ENCODE assay signal across 25 mouse cellular contexts in genomic region chr2:141886694-141887474, GRCm38 (mm10).
DNase-seq lines count a peak whose midpoint lies in the region; ATAC-seq lines count a peak whose summit lies in the region.
"Had no signal": no experiment of that assay in that cellular context is flagged by ENCODE, and none has a peak within 500 bp of the region (broad histone marks: within the 10 kb centered on the region; RNA-seq: fewer than 3 reads in every experiment).

No protein-coding gene starts in this region.

- H3K36me3 ChIP-seq in kidney, embryonic 15.5 days = no peaks in the 10 kb centered on the region
- H3K36me3 ChIP-seq in midbrain, embryonic 12.5 days = no peaks in the 10 kb centered on the region
- H3K36me3 ChIP-seq in midbrain, embryonic 15.5 days (replicated peaks) = no peaks in the 10 kb centered on the region
- no peaks in the 10 kb centered on the region for H3K36me3 ChIP-seq in embryonic facial prominence, embryonic 14.5 days (ENCODE audit: control insufficient read depth, insufficient read depth, low read length)
- H3K36me3 ChIP-seq: embryonic facial prominence, embryonic 15.5 days; heart, embryonic 12.5 days; hindbrain, embryonic 10.5 days; limb, embryonic 15.5 days; neural tube, embryonic 13.5 days had no signal

- no peak for DNase-seq in kidney, adult 11 months
- peak; percentile 52 for DNase-seq in embryonic facial prominence, embryonic 14.5 days (ENCODE audit: low spot score)
- DNase-seq in adrenal gland, adult 2 months = no peak
- DNase-seq in thymus, postnatal 36 days = no peak
- DNase-seq: adrenal gland, postnatal 25 days; cerebellum, adult 9-10 months; gastrocnemius, postnatal 10 days; heart, adult 18-20 months; heart, postnatal 10 days; midbrain, embryonic 14.5 days; thymus, adult 18-20 months; thymus, postnatal 4 days had no signal

- no peaks in the 10 kb centered on the region for H3K27me3 ChIP-seq in kidney, embryonic 15.5 days
- H3K27me3 ChIP-seq in midbrain, embryonic 12.5 days = no peaks in the 10 kb centered on the region
- no peaks in the 10 kb centered on the region for H3K27me3 ChIP-seq in midbrain, embryonic 15.5 days (replicated peaks)
- H3K27me3 ChIP-seq in embryonic facial prominence, embryonic 14.5 days (replicated peaks; ENCODE audit: control insufficient read depth, insufficient read depth, low read length) = no peaks in the 10 kb centered on the region
- H3K27me3 ChIP-seq: embryonic facial prominence, embryonic 15.5 days; heart, embryonic 12.5 days; limb, embryonic 15.5 days; neural tube, embryonic 13.5 days had no signal

- H3K4me2 ChIP-seq in kidney, embryonic 15.5 days = no peak overlapping the region
- H3K4me2 ChIP-seq in midbrain, embryonic 12.5 days (replicated peaks) = no peak overlapping the region
- H3K4me2 ChIP-seq in midbrain, embryonic 15.5 days = no peak overlapping the region
- H3K4me2 ChIP-seq in embryonic facial prominence, embryonic 14.5 days (ENCODE audit: low read depth, low read length) = no peak overlapping the region
- H3K4me2 ChIP-seq: embryonic facial prominence, embryonic 15.5 days; heart, embryonic 12.5 days; limb, embryonic 15.5 days; neural tube, embryonic 13.5 days had no signal

- H3K4me1 ChIP-seq in kidney, embryonic 15.5 days = peaks cover 4% of the 10 kb centered on the region; the same call in 1 of the 2 replicates
- no peaks in the 10 kb centered on the region for H3K4me1 ChIP-seq in midbrain, embryonic 12.5 days
- no peaks in the 10 kb centered on the region for H3K4me1 ChIP-seq in midbrain, embryonic 15.5 days
- H3K4me1 ChIP-seq in embryonic facial prominence, embryonic 14.5 days (ENCODE audit: control insufficient read depth, insufficient read depth, low read length) = no peaks in the 10 kb centered on the region
- H3K4me1 ChIP-seq: embryonic facial prominence, embryonic 15.5 days; heart, embryonic 12.5 days; limb, embryonic 15.5 days had no signal

- no peaks in the 10 kb centered on the region for H3K9me3 ChIP-seq in kidney, embryonic 15.5 days (replicated peaks)
- H3K9me3 ChIP-seq in midbrain, embryonic 12.5 days = no peaks in the 10 kb centered on the region
- H3K9me3 ChIP-seq in midbrain, embryonic 15.5 days = no peaks in the 10 kb centered on the region
- no peaks in the 10 kb centered on the region for H3K9me3 ChIP-seq in embryonic facial prominence, embryonic 14.5 days (ENCODE audit: control insufficient read depth, low read length)
- H3K9me3 ChIP-seq: embryonic facial prominence, embryonic 15.5 days; heart, embryonic 12.5 days; hindbrain, embryonic 10.5 days; limb, embryonic 15.5 days; neural tube, embryonic 13.5 days had no signal

- no peak overlapping the region for H3K27ac ChIP-seq in kidney, embryonic 15.5 days
- H3K27ac ChIP-seq in midbrain, embryonic 12.5 days (replicated peaks) = no peak overlapping the region
- H3K27ac ChIP-seq in midbrain, embryonic 15.5 days = no peak overlapping the region
- no peak overlapping the region for H3K27ac ChIP-seq in embryonic facial prominence, embryonic 14.5 days (replicated peaks; ENCODE audit: low read depth, low read length)
- H3K27ac ChIP-seq: embryonic facial prominence, embryonic 15.5 days; hindbrain, embryonic 10.5 days; limb, embryonic 15.5 days; liver, embryonic 14.5 days; neural tube, embryonic 13.5 days had no signal

- peak; percentile 92 for ATAC-seq in kidney, embryonic 15.5 days (replicated peaks; ENCODE audit: low FRiP score)
- peak; percentile 23; the same call in 1 of the 2 replicates for ATAC-seq in midbrain, embryonic 12.5 days (ENCODE audit: low FRiP score, low read depth)
- ATAC-seq in midbrain, embryonic 15.5 days (replicated peaks) = no peak
- ATAC-seq in embryonic facial prominence, embryonic 14.5 days (ENCODE audit: low read depth) = no peak
- ATAC-seq: CD4-positive, CD25-positive, alpha-beta regulatory T cell, adult 4 months; forebrain, embryonic 14.5 days; intestine, postnatal 0 days; lung, postnatal 0 days had no signal

- 32% methylated on average over 11 of the region's 11 CpGs for WGBS in kidney, embryonic 15.5 days
- WGBS in midbrain, embryonic 12.5 days = 68% methylated on average over 11 of the region's 11 CpGs
- WGBS in midbrain, embryonic 15.5 days = 71% methylated on average over 11 of the region's 11 CpGs
- 62% methylated on average over 11 of the region's 11 CpGs for WGBS in embryonic facial prominence, embryonic 14.5 days

- H3K9ac ChIP-seq in kidney, embryonic 15.5 days = no peak overlapping the region
- no peak overlapping the region for H3K9ac ChIP-seq in midbrain, embryonic 12.5 days (replicated peaks)
- no peak overlapping the region for H3K9ac ChIP-seq in midbrain, embryonic 15.5 days
- no peak overlapping the region for H3K9ac ChIP-seq in embryonic facial prominence, embryonic 14.5 days (ENCODE audit: low read depth, low read length)
- H3K9ac ChIP-seq: embryonic facial prominence, embryonic 15.5 days; heart, embryonic 12.5 days; limb, embryonic 15.5 days; liver, embryonic 14.5 days; neural tube, embryonic 13.5 days had no signal

- H3K4me3 ChIP-seq in kidney, embryonic 15.5 days (replicated peaks) = no peak overlapping the region
- H3K4me3 ChIP-seq in midbrain, embryonic 12.5 days = no peak overlapping the region
- H3K4me3 ChIP-seq in midbrain, embryonic 15.5 days = no peak overlapping the region
- no peak overlapping the region for H3K4me3 ChIP-seq in embryonic facial prominence, embryonic 14.5 days (ENCODE audit: low read depth, low read length)
- H3K4me3 ChIP-seq: embryonic facial prominence, embryonic 15.5 days; heart, embryonic 12.5 days; hindbrain, embryonic 10.5 days; limb, embryonic 15.5 days; neural tube, embryonic 13.5 days had no signal

Comparison
In these comparisons a context has a peak if more than half of its experiments do, and no peak if none do; other contexts are left out.
1. ATAC-seq: peak in kidney, embryonic 15.5 days (single experiment) and midbrain, embryonic 12.5 days (single experiment); none in midbrain, embryonic 15.5 days (single experiment) and embryonic facial prominence, embryonic 14.5 days (single experiment).